Mouse (Mus musculus) erythroblast, embryonic 14.5 days (primary cell): ENCODE data around the gene Fgf22.

ENCODE experiments used
- GATA1 ChIP-seq: IDR thresholded peaks from 2 replicates; pipeline ENCODE4 v1.6.1; 2012; ENCODE audit warnings: low read length, inconsistent platforms, mixed read lengths
- TAL1 ChIP-seq: IDR thresholded peaks from 3 replicates; pipeline ENCODE4 v1.6.1; 2012; ENCODE audit warnings: low read length, inconsistent platforms, mixed read lengths

- TF ChIP-seq TAL1 = no peak
- TF ChIP-seq GATA1 = no peak
Measured at GRCm38 (mm10) chr10:79706406-79707094, 48.3 kb upstream of the Fgf22 start.
